Mouse (Mus musculus): ENCODE data around the gene Usp22. TPM values are rescaled to one million over a fixed set of nuclear protein-coding genes. Genes with fewer than 3 reads are reported as not detected.
"Not testable (repeated sequence)": the region's sequence is repeated elsewhere in the genome, so short reads cannot be mapped to it uniquely, and the experiment has no call there.

Usp22 gene
- polyA plus RNA-seq, 1 experiment from 2014 or later: 284 TPM

- Histone ChIP-seq H3K27me3 (ENCODE audit: control insufficient read depth, insufficient read depth, low read length) (no peaks in the 10 kb centered on the region), H3K36me3 (ENCODE audit: control insufficient read depth, insufficient read depth, low read length) (no peaks in the 10 kb centered on the region), H3K27ac (ENCODE audit: low read depth, low read length) (peak overlapping the region; percentile 91), H3K4me1 (ENCODE audit: control insufficient read depth, insufficient read depth, low read length) (peaks cover 16% of the 10 kb centered on the region), H3K9ac (ENCODE audit: low read length) (peak overlapping the region; percentile 100), H3K4me2 (peak overlapping the region; percentile 62), H3K4me3 (ENCODE audit: low read depth, low read length) (peak overlapping the region; percentile 98), H3K9me3 (ENCODE audit: control insufficient read depth, low read length) (no peaks in the 10 kb centered on the region)
- peak; percentile 47 for ATAC-seq (ENCODE audit: low FRiP score)
- WGBS: 1% methylated on average over 28 of the region's 28 CpGs
- peak; percentile 99 for DNase-seq (ENCODE audit: low spot score, missing footprints)
Observed at GRCm38 (mm10) chr11:61174291-61174820, 499 bp downstream of the Usp22 start.

- peaks cover 18% of the 10 kb centered on the region for H3K4me1 ChIP-seq (ENCODE audit: control insufficient read depth, insufficient read depth, low read length)
- H3K4me2 ChIP-seq: peak overlapping the region; percentile 62
- peak overlapping the region; percentile 98 for H3K4me3 ChIP-seq (ENCODE audit: low read depth, low read length)
- H3K36me3 ChIP-seq (ENCODE audit: control insufficient read depth, insufficient read depth, low read length); ATAC-seq (ENCODE audit: low FRiP score); H3K27ac ChIP-seq (ENCODE audit: low read depth, low read length); H3K9me3 ChIP-seq (ENCODE audit: control insufficient read depth, low read length); H3K27me3 ChIP-seq (ENCODE audit: control insufficient read depth, insufficient read depth, low read length): not testable (repeated sequence)
- 24% methylated on average over 15 of the region's 15 CpGs for WGBS
- peak overlapping the region; percentile 100; the same call in 1 of the 2 replicates for H3K9ac ChIP-seq (ENCODE audit: low read length)
- DNase-seq (ENCODE audit: low spot score, missing footprints): peak; percentile 89
Observed at GRCm38 (mm10) chr11:61173477-61173876, 1.4 kb downstream of the Usp22 start.

GRCm38 (mm10) chr11:61170184-61170583, 4.7 kb downstream of the Usp22 start:
- H3K9ac ChIP-seq (ENCODE audit: low read length): no peak overlapping the region
- peaks cover 14% of the 10 kb centered on the region for H3K36me3 ChIP-seq (ENCODE audit: control insufficient read depth, insufficient read depth, low read length)
- H3K4me1 ChIP-seq (ENCODE audit: control insufficient read depth, insufficient read depth, low read length): peaks cover 15% of the 10 kb centered on the region
- H3K27ac ChIP-seq (ENCODE audit: low read depth, low read length): no peak overlapping the region
- H3K4me3 ChIP-seq (ENCODE audit: low read depth, low read length): no peak overlapping the region
- WGBS: 91% methylated on average over 5 of the region's 5 CpGs
- DNase-seq (ENCODE audit: low spot score, missing footprints) (no peak), ATAC-seq (ENCODE audit: low FRiP score) (no peak)
- no peaks in the 10 kb centered on the region for H3K27me3 ChIP-seq (ENCODE audit: control insufficient read depth, insufficient read depth, low read length)
- no peak overlapping the region for H3K4me2 ChIP-seq
- no peaks in the 10 kb centered on the region for H3K9me3 ChIP-seq (ENCODE audit: control insufficient read depth, low read length)

- Histone ChIP-seq H3K4me3 (ENCODE audit: low read depth, low read length) (no peak overlapping the region), H3K27me3 (ENCODE audit: control insufficient read depth, insufficient read depth, low read length) (no peaks in the 10 kb centered on the region), H3K36me3 (ENCODE audit: control insufficient read depth, insufficient read depth, low read length) (peaks cover 48% of the 10 kb centered on the region), H3K4me2 (no peak overlapping the region), H3K9me3 (ENCODE audit: control insufficient read depth, low read length) (no peaks in the 10 kb centered on the region), H3K9ac (ENCODE audit: low read length) (no peak overlapping the region), H3K4me1 (ENCODE audit: control insufficient read depth, insufficient read depth, low read length) (0 out of 2 replicates have a peak, but pooled peaks cover 2% of the 10 kb centered on the region), H3K27ac (ENCODE audit: low read depth, low read length) (no peak overlapping the region)
- 94% methylated on average over 10 of the region's 10 CpGs for WGBS
- no peak for DNase-seq (ENCODE audit: low spot score, missing footprints)
- ATAC-seq (ENCODE audit: low FRiP score): no peak
Observed at GRCm38 (mm10) chr11:61164881-61165280, 10.0 kb downstream of the Usp22 start.

GRCm38 (mm10) chr11:61164366-61164765, 10.5 kb downstream of the Usp22 start:
- H3K27me3 ChIP-seq (ENCODE audit: control insufficient read depth, insufficient read depth, low read length): no peaks in the 10 kb centered on the region
- H3K4me1 ChIP-seq (ENCODE audit: control insufficient read depth, insufficient read depth, low read length): 0 out of 2 replicates have a peak, but pooled peaks cover 2% of the 10 kb centered on the region
- no peak overlapping the region for H3K4me2 ChIP-seq
- no peak overlapping the region for H3K4me3 ChIP-seq (ENCODE audit: low read depth, low read length)
- H3K36me3 ChIP-seq (ENCODE audit: control insufficient read depth, insufficient read depth, low read length): peaks cover 49% of the 10 kb centered on the region
- DNase-seq (ENCODE audit: low spot score, missing footprints) (no peak), ATAC-seq (ENCODE audit: low FRiP score) (no peak)
- H3K27ac ChIP-seq (ENCODE audit: low read depth, low read length): no peak overlapping the region
- WGBS: 93% methylated on average over 6 of the region's 6 CpGs
- no peaks in the 10 kb centered on the region for H3K9me3 ChIP-seq (ENCODE audit: control insufficient read depth, low read length)
- H3K9ac ChIP-seq (ENCODE audit: low read length): no peak overlapping the region

- Histone ChIP-seq H3K9me3 (ENCODE audit: control insufficient read depth, low read length) (no peaks in the 10 kb centered on the region), H3K4me1 (ENCODE audit: control insufficient read depth, insufficient read depth, low read length) (no peaks in the 10 kb centered on the region), H3K27ac (ENCODE audit: low read depth, low read length) (no peak overlapping the region), H3K4me3 (ENCODE audit: low read depth, low read length) (no peak overlapping the region), H3K9ac (ENCODE audit: low read length) (no peak overlapping the region), H3K27me3 (ENCODE audit: control insufficient read depth, insufficient read depth, low read length) (no peaks in the 10 kb centered on the region), H3K4me2 (no peak overlapping the region), H3K36me3 (ENCODE audit: control insufficient read depth, insufficient read depth, low read length) (peaks cover 56% of the 10 kb centered on the region)
- ATAC-seq (ENCODE audit: low FRiP score): no peak
- DNase-seq (ENCODE audit: low spot score, missing footprints): no peak
- WGBS: 86% methylated on average over 3 of the region's 3 CpGs
Observed at GRCm38 (mm10) chr11:61163341-61163740, 11.5 kb downstream of the Usp22 start.

- Histone ChIP-seq H3K4me2 (no peak overlapping the region), H3K9ac (ENCODE audit: low read length) (no peak overlapping the region), H3K36me3 (ENCODE audit: control insufficient read depth, insufficient read depth, low read length) (peaks cover 58% of the 10 kb centered on the region), H3K27ac (ENCODE audit: low read depth, low read length) (no peak overlapping the region), H3K4me3 (ENCODE audit: low read depth, low read length) (no peak overlapping the region), H3K4me1 (ENCODE audit: control insufficient read depth, insufficient read depth, low read length) (no peaks in the 10 kb centered on the region), H3K27me3 (ENCODE audit: control insufficient read depth, insufficient read depth, low read length) (no peaks in the 10 kb centered on the region), H3K9me3 (ENCODE audit: control insufficient read depth, low read length) (no peaks in the 10 kb centered on the region)
- 95% methylated on average over 14 of the region's 14 CpGs for WGBS
- DNase-seq (ENCODE audit: low spot score, missing footprints): no peak
- ATAC-seq (ENCODE audit: low FRiP score): no peak
Observed at GRCm38 (mm10) chr11:61162776-61163175, 12.1 kb downstream of the Usp22 start.

- WGBS: 96% methylated on average over 13 of the region's 13 CpGs
- DNase-seq (ENCODE audit: low spot score, missing footprints): no peak
- Histone ChIP-seq H3K27me3 (ENCODE audit: control insufficient read depth, insufficient read depth, low read length) (no peaks in the 10 kb centered on the region), H3K27ac (ENCODE audit: low read depth, low read length) (no peak overlapping the region), H3K9me3 (ENCODE audit: control insufficient read depth, low read length) (no peaks in the 10 kb centered on the region), H3K36me3 (ENCODE audit: control insufficient read depth, insufficient read depth, low read length) (peaks cover 58% of the 10 kb centered on the region), H3K4me2 (no peak overlapping the region), H3K4me1 (ENCODE audit: control insufficient read depth, insufficient read depth, low read length) (no peaks in the 10 kb centered on the region), H3K4me3 (ENCODE audit: low read depth, low read length) (no peak overlapping the region), H3K9ac (ENCODE audit: low read length) (no peak overlapping the region)
- ATAC-seq (ENCODE audit: low FRiP score): no peak
Observed at GRCm38 (mm10) chr11:61161121-61161520, 13.7 kb downstream of the Usp22 start.

GRCm38 (mm10) chr11:61159796-61160732, 14.8 kb downstream of the Usp22 start:
- Histone ChIP-seq H3K27ac (ENCODE audit: low read depth, low read length) (no peak overlapping the region), H3K9ac (ENCODE audit: low read length) (no peak overlapping the region), H3K27me3 (ENCODE audit: control insufficient read depth, insufficient read depth, low read length) (no peaks in the 10 kb centered on the region), H3K4me3 (ENCODE audit: low read depth, low read length) (no peak overlapping the region), H3K36me3 (ENCODE audit: control insufficient read depth, insufficient read depth, low read length) (peaks cover 64% of the 10 kb centered on the region), H3K9me3 (ENCODE audit: control insufficient read depth, low read length) (no peaks in the 10 kb centered on the region), H3K4me1 (ENCODE audit: control insufficient read depth, insufficient read depth, low read length) (no peaks in the 10 kb centered on the region), H3K4me2 (no peak overlapping the region)
- DNase-seq (ENCODE audit: low spot score, missing footprints) (no peak), ATAC-seq (ENCODE audit: low FRiP score) (no peak)
- WGBS: 84% methylated on average over 11 of the region's 11 CpGs

Measured in midbrain, embryonic 11.5 days (tissue).